Mouse (Mus musculus) right cerebral cortex, postnatal 10 days (tissue): ENCODE data around the gene Zmiz1.

Experiments
- DNase-seq, 2 experiments: peaks; one replicate each; pipeline ENCODE4 v3.0.0; 2021; ENCODE audit warnings: low spot score in 2 of 2

Zmiz1 gene

GRCm38 (mm10) chr14:25588946-25589937 is 130.3 kb downstream of the Zmiz1 start:
- DNase-seq = no peak

DNA sequence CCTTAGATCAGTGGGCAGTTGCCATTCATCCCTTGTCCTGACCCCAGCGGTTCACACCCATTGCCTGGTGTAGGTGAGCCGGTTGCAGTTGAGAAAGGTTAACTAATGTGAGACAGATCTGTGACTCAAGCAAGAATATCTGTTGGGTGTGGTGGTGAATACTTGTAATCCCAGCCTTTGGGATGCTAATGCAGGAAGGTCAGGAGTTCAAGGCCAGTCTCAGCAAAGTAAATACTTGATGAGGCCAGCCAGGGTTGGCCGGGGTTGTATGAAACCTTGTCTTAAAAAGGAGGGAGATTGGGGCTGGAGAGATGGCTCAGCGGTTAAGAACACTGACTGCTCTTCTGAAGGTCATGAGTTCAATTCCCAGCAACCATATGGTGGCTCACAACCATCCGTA is 132.0 kb downstream of the Zmiz1 start:
- DNase-seq = no peak

GRCm38 (mm10) chr14:25591426-25591825 is 132.4 kb downstream of the Zmiz1 start:
- no peak for DNase-seq

GRCm38 (mm10) chr14:25592522-25592921 is 133.5 kb downstream of the Zmiz1 start:
- no peak for DNase-seq

DNA sequence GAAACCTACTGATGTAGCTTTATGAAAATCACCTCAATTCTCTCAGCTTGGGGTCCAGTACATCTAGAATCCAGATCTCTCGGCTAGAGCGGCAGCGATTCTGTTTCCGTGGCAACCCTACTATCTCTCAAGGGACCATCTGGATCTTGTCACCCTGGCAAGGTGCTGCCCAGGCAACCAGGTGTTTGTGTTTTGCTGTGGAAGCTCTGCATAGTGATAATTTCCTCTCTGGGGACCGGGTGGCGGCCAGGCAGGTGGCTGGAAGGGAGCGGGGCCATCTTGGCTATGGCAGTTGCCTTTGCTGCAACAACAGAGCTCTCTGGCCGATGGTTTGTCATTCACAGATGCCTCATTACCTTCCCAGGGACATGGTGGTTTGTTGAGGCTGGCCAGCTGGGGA is 134.9 kb downstream of the Zmiz1 start:
- peak in 1 of 2 experiments; percentile 70 for DNase-seq

- DNase-seq = no peak
Observed at GRCm38 (mm10) chr14:25594611-25595010, 135.6 kb downstream of the Zmiz1 start.

- DNase-seq = peak in 1 of 2 experiments; percentile 51
Observed at GRCm38 (mm10) chr14:25598960-25599359, 140.0 kb downstream of the Zmiz1 start.

DNA sequence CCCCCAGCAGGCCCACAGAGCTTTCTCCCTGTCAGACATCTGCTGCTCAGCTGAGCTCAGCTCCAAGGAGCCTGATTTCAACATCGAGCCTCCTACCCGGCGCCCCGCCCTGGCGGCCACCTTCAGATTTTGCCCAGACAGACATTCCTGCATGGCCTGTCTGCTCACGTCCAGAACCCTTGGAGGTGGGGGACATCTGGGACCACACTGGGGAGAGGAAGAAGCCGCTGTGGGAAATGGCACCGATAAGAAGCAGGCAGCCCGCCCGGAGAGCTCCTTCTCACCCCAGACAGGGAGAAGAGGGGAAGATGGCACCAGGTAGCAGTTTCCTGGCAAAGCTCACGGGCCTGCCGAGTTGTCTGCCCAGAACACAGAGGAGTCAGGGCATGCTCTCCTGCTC is 140.9 kb downstream of the Zmiz1 start:
- no peak for DNase-seq

- no peak for DNase-seq
Observed at GRCm38 (mm10) chr14:25600358-25600757, 141.4 kb downstream of the Zmiz1 start.

- no peak for DNase-seq
Observed at GRCm38 (mm10) chr14:25600951-25601350, 142.0 kb downstream of the Zmiz1 start.

DNA sequence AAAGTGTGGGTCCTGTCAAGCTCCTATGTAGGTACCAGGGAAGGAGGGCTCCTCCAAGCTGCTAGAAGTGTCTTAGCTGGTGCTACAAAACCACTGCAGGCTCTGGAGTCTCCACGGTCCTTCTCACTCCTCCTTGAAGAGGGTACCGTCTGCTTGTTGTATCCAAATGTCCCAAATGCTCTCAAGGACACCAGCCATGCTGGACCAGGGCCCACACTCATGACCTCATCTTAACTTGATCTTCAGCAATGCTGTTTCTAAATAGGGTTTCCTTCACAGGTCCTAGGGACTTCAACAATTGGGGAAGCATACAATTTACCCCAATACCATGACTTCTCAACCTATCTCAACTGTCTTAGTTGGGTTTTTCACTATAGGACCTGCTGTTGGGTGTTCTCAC is 143.0 kb downstream of the Zmiz1 start:
- DNase-seq = no peak

- DNase-seq = no peak
Observed at GRCm38 (mm10) chr14:25604395-25605142, 145.6 kb downstream of the Zmiz1 start.

GRCm38 (mm10) chr14:25606372-25607140 is 147.6 kb downstream of the Zmiz1 start:
- DNase-seq = peak; percentile 71 to 76

DNA sequence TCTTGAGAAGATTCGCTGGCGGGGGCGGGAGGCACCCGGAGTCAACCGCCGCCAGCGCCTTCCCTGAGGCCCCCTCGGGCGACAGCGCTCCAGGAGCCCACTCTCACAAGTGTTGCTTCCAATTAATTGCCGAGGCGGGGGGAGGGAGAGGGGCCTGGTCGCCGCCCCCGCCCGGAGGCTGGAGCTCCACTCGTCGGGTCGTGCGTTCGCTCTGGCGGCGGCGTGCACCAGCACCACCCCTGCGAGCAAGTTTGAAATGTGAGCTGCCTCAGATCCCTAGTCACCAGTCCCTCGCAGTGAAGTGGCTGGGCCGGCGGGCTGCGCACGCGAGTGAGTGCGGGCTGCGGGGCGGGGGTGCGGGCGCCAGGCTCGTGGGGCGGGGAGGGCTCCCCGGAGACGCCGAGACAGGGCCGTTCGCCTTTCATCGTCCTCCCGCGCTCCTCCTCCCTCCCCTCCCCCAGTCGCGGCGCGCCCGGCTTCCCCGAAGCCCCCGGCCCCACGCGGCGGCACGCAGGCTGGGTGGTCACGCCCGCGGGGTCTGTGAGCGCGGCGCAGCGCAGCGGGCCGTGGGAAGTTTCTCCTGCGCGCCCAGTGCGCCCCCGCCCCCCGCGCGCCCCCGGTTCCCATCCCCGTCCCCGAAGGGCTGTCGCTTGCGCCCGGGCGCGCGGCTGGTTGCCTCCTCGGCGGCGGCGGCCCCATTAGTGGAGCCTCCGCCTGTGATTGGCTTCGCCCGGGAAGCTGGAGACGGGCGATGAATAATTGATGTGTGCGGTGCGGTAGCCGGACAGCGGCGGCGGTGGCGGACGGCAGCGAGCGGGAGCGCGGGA is 148.4 kb downstream of the Zmiz1 start:
- DNase-seq = peak; percentile 78 to 81

- DNase-seq = peak; percentile 76 to 78
Observed at GRCm38 (mm10) chr14:25607968-25608491, 149.0 kb downstream of the Zmiz1 start.

DNA sequence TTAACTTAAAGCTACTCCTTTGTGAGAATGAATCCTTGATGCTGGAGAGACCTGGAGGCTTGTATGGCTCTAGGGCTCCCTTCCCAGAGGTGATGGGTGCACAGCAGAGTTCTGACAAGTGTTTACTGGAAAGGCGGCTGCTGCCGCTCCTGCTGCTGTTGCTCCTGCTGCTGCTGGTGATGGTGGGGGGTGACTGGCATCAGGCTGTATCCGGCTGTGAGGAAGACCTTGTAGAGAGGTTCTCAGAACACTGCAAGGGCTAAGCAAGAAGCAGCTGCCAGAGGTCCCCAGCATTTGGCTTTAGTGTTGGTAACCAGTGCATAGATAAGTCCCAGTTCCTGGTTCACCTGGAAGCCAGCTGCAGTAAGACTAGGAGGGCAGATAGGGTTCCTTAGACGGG is 149.6 kb downstream of the Zmiz1 start:
- DNase-seq = no peak

- DNase-seq = peak; percentile 58 to 72
Observed at GRCm38 (mm10) chr14:25609355-25609754, 150.4 kb downstream of the Zmiz1 start.

DNA sequence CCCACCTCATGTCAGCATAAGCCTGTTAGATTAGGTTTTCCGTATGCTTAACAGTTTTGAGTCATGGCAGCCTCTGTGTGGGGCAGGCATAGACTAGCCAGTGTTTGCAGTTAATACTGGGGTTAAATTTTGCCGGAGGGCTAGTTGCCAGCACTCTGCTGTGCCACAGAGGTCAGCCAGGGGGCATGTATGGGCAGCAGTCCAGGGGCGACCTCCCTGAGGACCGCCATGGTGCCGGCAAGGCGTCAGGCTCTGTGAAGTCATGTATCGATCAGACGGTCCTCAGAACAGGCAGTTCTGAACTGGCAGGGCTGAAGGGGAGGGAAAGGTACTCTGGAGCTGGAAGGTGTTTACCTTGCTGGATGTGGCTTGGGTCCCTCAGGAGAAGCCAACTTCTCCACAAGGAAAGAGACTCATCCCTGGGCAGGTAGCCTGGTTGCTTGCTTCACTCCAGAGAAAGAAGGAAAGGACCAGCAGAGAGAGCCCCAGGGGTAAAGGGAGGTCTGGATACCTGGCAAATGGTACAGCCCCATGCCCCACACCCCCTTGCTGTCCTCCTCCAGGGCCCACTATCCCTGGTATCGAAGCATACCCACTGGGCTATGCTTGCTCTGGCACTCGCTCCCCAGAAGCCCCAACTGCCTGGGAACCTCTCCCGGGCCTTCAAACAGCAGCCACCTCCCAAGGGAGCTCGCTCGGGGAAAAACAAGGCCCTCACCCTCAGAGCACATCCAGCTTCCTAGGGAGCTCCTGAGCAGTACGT is 151.6 kb downstream of the Zmiz1 start:
- no peak for DNase-seq

GRCm38 (mm10) chr14:25611159-25611697 is 152.2 kb downstream of the Zmiz1 start:
- no peak for DNase-seq
